7 mouse cellular contexts compared by ENCODE assay signal in genomic region chr2:181159091-181159514, GRCm38 (mm10). TPM values are rescaled to one million over a fixed set of nuclear protein-coding genes. Genes with fewer than 3 reads are reported as not detected.
DNase-seq lines count a peak whose midpoint lies in the region; ATAC-seq and TF ChIP-seq lines count a peak whose summit lies in the region.

No protein-coding gene starts in this region.

- no peak overlapping the region for H3K4me3 ChIP-seq in heart, embryonic 12.5 days
- no peak overlapping the region for H3K4me3 ChIP-seq in midbrain, embryonic 14.5 days (replicated peaks; ENCODE audit: low read depth, low read length)
- no peak overlapping the region for H3K4me3 ChIP-seq in thymus, adult 2 months (ENCODE audit: control insufficient read depth, insufficient read depth, low read length)
- H3K4me3 ChIP-seq in intestine, embryonic 15.5 days (replicated peaks): no peak overlapping the region

- H3K4me2 ChIP-seq in heart, embryonic 12.5 days: peak overlapping the region; percentile 56
- no peak overlapping the region; the same call in 1 of the 2 replicates for H3K4me2 ChIP-seq in midbrain, embryonic 14.5 days (ENCODE audit: low read length)
- H3K4me2 ChIP-seq in intestine, embryonic 15.5 days (replicated peaks): no peak overlapping the region

- ATAC-seq in heart, embryonic 12.5 days (ENCODE audit: insufficient number of reproducible peaks, low FRiP score): peak; percentile 54; the same call in 1 of the 2 replicates
- no peak for ATAC-seq in midbrain, embryonic 14.5 days (ENCODE audit: low FRiP score, low TSS enrichment)
- no peak for ATAC-seq in intestine, embryonic 15.5 days

- 0 out of 2 replicates have a peak overlapping the region, but pooled peaks have one; percentile 34 for H3K9ac ChIP-seq in heart, embryonic 12.5 days
- no peak overlapping the region; the same call in 1 of the 2 replicates for H3K9ac ChIP-seq in midbrain, embryonic 14.5 days (replicated peaks; ENCODE audit: low read length)
- no peak overlapping the region for H3K9ac ChIP-seq in intestine, embryonic 15.5 days

- peak overlapping the region; percentile 94 for H3K27ac ChIP-seq in heart, embryonic 12.5 days (ENCODE audit: poor library complexity, severe bottlenecking)
- peak overlapping the region; percentile 77 for H3K27ac ChIP-seq in midbrain, embryonic 14.5 days (replicated peaks; ENCODE audit: low read depth, low read length)
- no peak overlapping the region for H3K27ac ChIP-seq in thymus, adult 2 months (ENCODE audit: control insufficient read depth, insufficient read depth, low read length)
- no peak overlapping the region for H3K27ac ChIP-seq in intestine, embryonic 15.5 days

- H3K9me3 ChIP-seq in heart, embryonic 12.5 days (replicated peaks): no peaks in the 10 kb centered on the region
- H3K9me3 ChIP-seq in midbrain, embryonic 14.5 days (ENCODE audit: control insufficient read depth, low read length): no peaks in the 10 kb centered on the region
- H3K9me3 ChIP-seq in intestine, embryonic 15.5 days: no peaks in the 10 kb centered on the region

- no peaks in the 10 kb centered on the region for H3K36me3 ChIP-seq in heart, embryonic 12.5 days
- H3K36me3 ChIP-seq in midbrain, embryonic 14.5 days (ENCODE audit: control insufficient read depth, insufficient read depth, low read length): no peaks in the 10 kb centered on the region
- H3K36me3 ChIP-seq in thymus, adult 2 months (ENCODE audit: control insufficient read depth, insufficient read depth, low read length): no peaks in the 10 kb centered on the region
- no peaks in the 10 kb centered on the region for H3K36me3 ChIP-seq in intestine, embryonic 15.5 days

- DNase-seq in brain, embryonic 18.5 days (ENCODE audit: low read depth, low spot score): peak; percentile 45
- DNase-seq in cerebellum, postnatal 10 days: peak; percentile 55 to 68
- peak; percentile 34 for DNase-seq in midbrain, embryonic 14.5 days
- DNase-seq in kidney, adult 8-10 months: no peak
- no peak for DNase-seq in thymus, adult 2 months

- TF ChIP-seq POLR2A in thymus, adult 2 months (IDR thresholded peaks at IDR 0.05; ENCODE audit: control insufficient read depth, extremely low read depth, insufficient read depth, low read length, poor library complexity): no peak

- no peak for TF ChIP-seq CTCF in thymus, adult 2 months (IDR thresholded peaks at IDR 0.05; ENCODE audit: borderline replicate concordance, control insufficient read depth, extremely low read depth, insufficient read depth, low read length, poor library complexity)

- peaks cover 44% of the 10 kb centered on the region for H3K27me3 ChIP-seq in heart, embryonic 12.5 days (replicated peaks)
- no peaks in the 10 kb centered on the region for H3K27me3 ChIP-seq in midbrain, embryonic 14.5 days (ENCODE audit: control insufficient read depth, insufficient read depth, low read length)
- peaks cover 14% of the 10 kb centered on the region; the same call in 1 of the 2 replicates for H3K27me3 ChIP-seq in thymus, adult 2 months (ENCODE audit: control insufficient read depth, insufficient read depth, low read length)
- peaks cover 51% of the 10 kb centered on the region for H3K27me3 ChIP-seq in intestine, embryonic 15.5 days (replicated peaks)

- 30% methylated on average over 7 of the region's 7 CpGs for WGBS in heart, embryonic 12.5 days
- WGBS in midbrain, embryonic 14.5 days: 54% methylated on average over 7 of the region's 7 CpGs
- WGBS in thymus, adult 2 months: 53% methylated on average over 7 of the region's 7 CpGs
- 52% methylated on average over 7 of the region's 7 CpGs for WGBS in intestine, embryonic 15.5 days

- peaks cover 55% of the 10 kb centered on the region for H3K4me1 ChIP-seq in heart, embryonic 12.5 days (replicated peaks)
- peaks cover 36% of the 10 kb centered on the region for H3K4me1 ChIP-seq in midbrain, embryonic 14.5 days (ENCODE audit: control insufficient read depth, insufficient read depth, low read length)
- H3K4me1 ChIP-seq in thymus, adult 2 months (replicated peaks; ENCODE audit: control insufficient read depth, insufficient read depth, low read length): no peaks in the 10 kb centered on the region
- 0 out of 2 replicates have a peak, but pooled peaks cover 2% of the 10 kb centered on the region for H3K4me1 ChIP-seq in intestine, embryonic 15.5 days (replicated peaks)

RNA-seq across cellular contexts. Expression of gene Eef1a2, which starts 2.3 kb away (rescaled TPM):
- 7.7 and 7.9 TPM in 2 replicates for polyA plus RNA-seq in heart, embryonic 12.5 days (2016; fragmentation: Nextera tagmentation; extraction: Ambion mirVana)
- polyA plus RNA-seq in midbrain, embryonic 14.5 days (2014; fragmentation: Nextera tagmentation; extraction: Ambion mirVana): 12.7 and 14.1 TPM in 2 replicates
- polyA plus RNA-seq in thymus, adult 2 months (2012; rRNA removed): 2.7 and 42.5 TPM in 2 replicates
- polyA plus RNA-seq in intestine, embryonic 15.5 days (2015; fragmentation: Nextera tagmentation; extraction: Ambion mirVana): 0.10 and 0.26 TPM in 2 replicates

RNA-seq across cellular contexts. Expression of gene Kcnq2, which starts 24.0 kb away (rescaled TPM):
- polyA plus RNA-seq in heart, embryonic 12.5 days (2016; fragmentation: Nextera tagmentation; extraction: Ambion mirVana): 0.11 TPM in 1 of 2 replicates, not detected in the other
- 52.0 and 52.4 TPM in 2 replicates for polyA plus RNA-seq in midbrain, embryonic 14.5 days (2014; fragmentation: Nextera tagmentation; extraction: Ambion mirVana)
- polyA plus RNA-seq in thymus, adult 2 months (2012; rRNA removed): 0.24 and 0.32 TPM in 2 replicates
- polyA plus RNA-seq in intestine, embryonic 15.5 days (2015; fragmentation: Nextera tagmentation; extraction: Ambion mirVana): 1.3 and 1.5 TPM in 2 replicates

RNA-seq across cellular contexts. Expression of gene Ppdpf, which starts 27.9 kb away (rescaled TPM):
- polyA plus RNA-seq in heart, embryonic 12.5 days (2016; fragmentation: Nextera tagmentation; extraction: Ambion mirVana): 174 and 175 TPM in 2 replicates
- polyA plus RNA-seq in midbrain, embryonic 14.5 days (2014; fragmentation: Nextera tagmentation; extraction: Ambion mirVana): 442 and 539 TPM in 2 replicates
- polyA plus RNA-seq in thymus, adult 2 months (2012; rRNA removed): 191 and 219 TPM in 2 replicates
- 264 and 275 TPM in 2 replicates for polyA plus RNA-seq in intestine, embryonic 15.5 days (2015; fragmentation: Nextera tagmentation; extraction: Ambion mirVana)

RNA-seq across cellular contexts. Expression of gene Ptk6, which starts 43.5 kb away (rescaled TPM):
- polyA plus RNA-seq in heart, embryonic 12.5 days (2016; fragmentation: Nextera tagmentation; extraction: Ambion mirVana): not detected in 2 replicates
- not detected in 2 replicates for polyA plus RNA-seq in midbrain, embryonic 14.5 days (2014; fragmentation: Nextera tagmentation; extraction: Ambion mirVana)
- 0.22 and 0.32 TPM in 2 replicates for polyA plus RNA-seq in thymus, adult 2 months (2012; rRNA removed)
- polyA plus RNA-seq in intestine, embryonic 15.5 days (2015; fragmentation: Nextera tagmentation; extraction: Ambion mirVana): 0.14 and 0.21 TPM in 2 replicates

RNA-seq across cellular contexts. Expression of gene Srms, which starts 53.9 kb away (rescaled TPM):
- polyA plus RNA-seq in heart, embryonic 12.5 days (2016; fragmentation: Nextera tagmentation; extraction: Ambion mirVana): 0.23 and 0.32 TPM in 2 replicates
- polyA plus RNA-seq in midbrain, embryonic 14.5 days (2014; fragmentation: Nextera tagmentation; extraction: Ambion mirVana): 0.11 and 0.16 TPM in 2 replicates
- polyA plus RNA-seq in thymus, adult 2 months (2012; rRNA removed): 0.71 and 0.86 TPM in 2 replicates
- 0.05 TPM in 1 of 2 replicates, not detected in the other for polyA plus RNA-seq in intestine, embryonic 15.5 days (2015; fragmentation: Nextera tagmentation; extraction: Ambion mirVana)

Comparison
In these comparisons a context has a peak if more than half of its experiments do, and no peak if none do; other contexts are left out.
1. DNase-seq: peak in brain, embryonic 18.5 days (single experiment), cerebellum, postnatal 10 days (2 of 2) and midbrain, embryonic 14.5 days (single experiment); none in kidney, adult 8-10 months (0 of 2) and thymus, adult 2 months (single experiment).
2. H3K27ac ChIP-seq: peak in heart, embryonic 12.5 days (single experiment) and midbrain, embryonic 14.5 days (single experiment); none in thymus, adult 2 months (single experiment) and intestine, embryonic 15.5 days (single experiment).
3. RNA of gene Kcnq2, which starts 24.0 kb away (polyA plus RNA-seq): 52.0 to 52.4 TPM in midbrain, embryonic 14.5 days; 1.3 to 1.5 TPM in intestine, embryonic 15.5 days, 0.24 to 0.32 TPM in thymus, adult 2 months and 0.11 TPM in heart, embryonic 12.5 days; every median in the first group is over 10 times any median in the second.